Mouse (Mus musculus) testis, adult 2 months (tissue): ENCODE measurements around the gene Rnf150. TPM values are rescaled to one million over a fixed set of nuclear protein-coding genes. Genes with fewer than 3 reads are reported as not detected.
A peak's percentile ranks its signal among the peaks of the same experiment; 100 is the strongest.

ENCODE experiments used
- H3K27ac ChIP-seq: fragments of 200-500 bp; 2 replicates; pipeline ENCODE4 v1.5.1; 2012; ENCODE audit warnings: low read depth, low read length; ENCODE audit not compliant: control insufficient read depth, insufficient read depth
- H3K27me3 ChIP-seq: fragments of 200-500 bp; 2 replicates; pipeline ENCODE4 v1.6.1; 2012; ENCODE audit warnings: mild to moderate bottlenecking, low read length, moderate library complexity; ENCODE audit not compliant: control insufficient read depth, insufficient read depth
- H3K36me3 ChIP-seq: fragments of 200-500 bp; 2 replicates; pipeline ENCODE4 v1.6.1; 2012; ENCODE audit warnings: mild to moderate bottlenecking, low read length; ENCODE audit not compliant: control insufficient read depth, insufficient read depth
- H3K4me1 ChIP-seq: fragments of 200-500 bp; 2 replicates; pipeline ENCODE4 v1.6.1; 2012; ENCODE audit warnings: low read length; ENCODE audit not compliant: control insufficient read depth, insufficient read depth
- H3K4me3 ChIP-seq: fragments of 200-500 bp; 2 replicates; pipeline ENCODE4 v1.5.1; 2012; ENCODE audit warnings: low read depth, mild to moderate bottlenecking, low read length, moderate library complexity, mixed read lengths; ENCODE audit not compliant: control insufficient read depth
- CTCF ChIP-seq: fragments of 200-500 bp; IDR thresholded peaks from 2 replicates; pipeline ENCODE4 v1.5.1; 2012; ENCODE audit warnings: low read depth, mild to moderate bottlenecking, inconsistent platforms, low read length, moderate library complexity; ENCODE audit not compliant: control insufficient read depth, insufficient read depth, insufficient replicate concordance
- POLR2A ChIP-seq: fragments of 200-500 bp; IDR thresholded peaks from 2 replicates; pipeline ENCODE4 v1.6.1; 2012; ENCODE audit warnings: low read depth, mild to moderate bottlenecking, inconsistent platforms, low read length, moderate library complexity; ENCODE audit not compliant: control insufficient read depth
- polyA plus RNA-seq: library from polyadenylated mRNA; depleted of rRNA; stranded (reverse); fragments of >200 nt; gene quantifications from 2 replicates; pipeline ENCODE4 v1.2.3, GENCODE M21; 2012

The Rnf150 gene
- polyA plus RNA-seq, 1 experiment, result 0.33 TPM

- H3K4me1 ChIP-seq, result no peaks in the 10 kb centered on the region
- no peaks in the 10 kb centered on the region for H3K27me3 ChIP-seq
- no peaks in the 10 kb centered on the region for H3K36me3 ChIP-seq
- no peak overlapping the region for H3K4me3 ChIP-seq
- no peak overlapping the region for H3K27ac ChIP-seq
- TF ChIP-seq CTCF (no peak), POLR2A (no peak)
These were observed 17.1 kb upstream of the Rnf150 start for GRCm38 (mm10) chr8:82846098-82846497.

- Histone ChIP-seq H3K27ac (no peak overlapping the region), H3K27me3 (no peaks in the 10 kb centered on the region), H3K4me3 (no peak overlapping the region), H3K4me1 (no peaks in the 10 kb centered on the region), H3K36me3 (no peaks in the 10 kb centered on the region)
- TF ChIP-seq POLR2A, result no peak
These were observed 16.4 kb upstream of the Rnf150 start for GRCm38 (mm10) chr8:82846730-82847129.

GRCm38 (mm10) chr8:82858541-82859342 is 4.4 kb upstream of the Rnf150 start:
- no peak overlapping the region for H3K4me3 ChIP-seq
- peaks cover 2% of the 10 kb centered on the region; the same call in 1 of the 2 replicates for H3K4me1 ChIP-seq
- no peak overlapping the region; the same call in 1 of the 2 replicates for H3K27ac ChIP-seq
- TF ChIP-seq POLR2A (no peak), CTCF (no peak)
- no peaks in the 10 kb centered on the region for H3K36me3 ChIP-seq
- no peaks in the 10 kb centered on the region for H3K27me3 ChIP-seq

GRCm38 (mm10) chr8:82859343-82859620 is 3.9 kb upstream of the Rnf150 start:
- H3K4me3 ChIP-seq, result no peak overlapping the region
- no peaks in the 10 kb centered on the region for H3K27me3 ChIP-seq
- H3K4me1 ChIP-seq, result peaks cover 5% of the 10 kb centered on the region
- no peak for TF ChIP-seq POLR2A
- TF ChIP-seq CTCF, result no peak
- H3K36me3 ChIP-seq, result no peaks in the 10 kb centered on the region
- H3K27ac ChIP-seq, result no peak overlapping the region

- Histone ChIP-seq H3K36me3 (no peaks in the 10 kb centered on the region), H3K4me3 (peak overlapping the region; percentile 72), H3K27ac (no peak overlapping the region), H3K4me1 (peaks cover 5% of the 10 kb centered on the region), H3K27me3 (no peaks in the 10 kb centered on the region)
- TF ChIP-seq CTCF (no peak), POLR2A (no peak)
These were observed 777 bp downstream of the Rnf150 start for GRCm38 (mm10) chr8:82863745-82864520.

- no peaks in the 10 kb centered on the region for H3K36me3 ChIP-seq
- H3K27me3 ChIP-seq, result no peaks in the 10 kb centered on the region
- peaks cover 5% of the 10 kb centered on the region for H3K4me1 ChIP-seq
- H3K4me3 ChIP-seq, result peak overlapping the region; percentile 72
- TF ChIP-seq POLR2A (no peak), CTCF (no peak)
- H3K27ac ChIP-seq, result no peak overlapping the region
These were observed 1.3 kb downstream of the Rnf150 start for GRCm38 (mm10) chr8:82864521-82864818.

GRCm38 (mm10) chr8:82865239-82865638 is 2.1 kb downstream of the Rnf150 start:
- H3K27ac ChIP-seq, result no peak overlapping the region

More at GRCm38 (mm10) chr8:82865239-82865638, 2.1 kb downstream of the Rnf150 start:
- H3K36me3 ChIP-seq, result no peaks in the 10 kb centered on the region
- TF ChIP-seq CTCF (no peak), POLR2A (no peak)
- no peaks in the 10 kb centered on the region for H3K27me3 ChIP-seq
- peaks cover 5% of the 10 kb centered on the region for H3K4me1 ChIP-seq
- H3K4me3 ChIP-seq, result no peak overlapping the region
